Mouse (Mus musculus) CD4-positive, CD25-positive, alpha-beta regulatory T cell, adult 4 months (primary cell): ENCODE data around the gene Ugt1a8. TPM values are rescaled to one million over a fixed set of nuclear protein-coding genes. Genes with fewer than 3 reads are reported as not detected.
"Not testable (repeated sequence)": the region's sequence is repeated elsewhere in the genome, so short reads cannot be mapped to it uniquely, and the experiment has no call there.

Source experiments
- ATAC-seq: one replicate; pipeline ENCODE4 v1.8.0; 2017
- polyA plus RNA-seq, 2 experiments: library from polyadenylated mRNA; unstranded; fragments of 100-300 nt; shearing (Covaris generic); gene quantifications; one replicate each; pipeline ENCODE4 v1.2.1; 2017

The Ugt1a8 gene
- not detected for polyA plus RNA-seq

DNA sequence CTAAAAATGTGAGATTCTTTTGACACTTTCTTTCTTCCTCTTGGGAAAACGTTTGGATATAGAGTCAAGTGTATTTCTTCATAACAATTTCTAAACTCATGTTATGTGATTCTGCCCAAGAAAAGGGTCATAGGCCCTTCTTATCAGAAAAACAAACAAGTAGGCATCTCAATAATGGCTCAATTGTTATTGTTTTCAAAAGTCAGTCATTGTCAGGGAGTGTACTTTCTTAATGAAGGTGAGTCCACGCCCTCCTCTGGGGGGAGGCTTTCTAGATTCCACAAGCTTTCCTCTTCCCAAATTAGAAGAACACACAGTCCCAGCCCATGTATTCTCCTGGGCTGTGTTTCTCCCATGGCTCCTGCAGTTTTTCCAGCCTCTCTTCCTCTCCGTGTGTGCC is at the start of gene Ugt1a8:
Gene Ugt1a8, plus strand, starts transcription at position 301 of the 400 bp plus-strand sequence.
- ATAC-seq, result no peak

DNA sequence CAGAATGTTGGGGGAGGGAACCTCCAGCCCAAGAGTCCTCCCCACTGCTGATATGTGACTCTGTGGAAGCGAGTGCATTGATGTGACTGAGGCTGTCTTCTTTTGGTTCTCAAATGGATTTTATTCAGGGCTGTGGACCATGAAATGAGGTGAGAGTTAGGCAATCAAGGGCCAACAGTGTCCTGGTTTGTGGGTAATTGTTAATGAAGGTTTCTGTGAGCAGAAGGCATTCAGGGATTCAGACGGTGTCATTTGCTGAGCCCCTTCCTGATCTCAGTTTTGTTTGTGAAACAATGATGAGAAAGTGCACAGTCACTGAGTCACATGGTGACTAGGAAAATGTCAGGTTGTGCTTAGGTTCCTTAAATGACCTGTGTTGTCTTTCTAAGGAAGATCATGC is 44.6 kb upstream of the Ugt1a8 start:
- not testable (repeated sequence) for ATAC-seq

DNA sequence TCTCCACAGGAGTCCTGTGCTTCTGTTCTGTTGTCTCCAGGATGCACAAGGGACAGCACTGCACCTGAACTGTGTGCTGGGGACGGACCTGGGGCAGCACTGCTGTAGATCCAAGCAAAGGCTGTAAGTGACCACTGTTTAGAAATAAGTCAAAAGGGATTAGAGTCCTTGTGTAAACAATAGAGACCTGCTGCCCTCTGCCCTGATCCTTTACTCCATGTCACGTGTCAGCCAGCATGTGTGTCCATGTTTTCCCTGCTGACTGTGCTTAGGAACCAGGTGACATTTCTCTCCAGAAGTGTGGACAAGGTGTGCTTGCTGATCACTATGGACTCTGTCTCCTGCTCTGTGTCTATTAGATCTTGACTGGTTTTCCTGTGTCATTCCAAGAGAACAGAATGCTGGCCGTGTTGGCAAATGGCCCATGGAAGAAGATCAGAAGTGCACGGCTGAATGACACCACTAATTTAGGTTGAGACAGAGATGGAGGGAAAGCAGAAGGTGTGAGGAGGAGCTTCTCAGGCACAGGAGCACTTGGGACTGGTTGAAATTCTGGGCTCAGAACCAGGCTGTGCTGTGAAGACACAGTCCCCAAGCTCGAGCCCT is 42.7 kb upstream of the Ugt1a8 start:
- ATAC-seq, result not testable (repeated sequence)

DNA sequence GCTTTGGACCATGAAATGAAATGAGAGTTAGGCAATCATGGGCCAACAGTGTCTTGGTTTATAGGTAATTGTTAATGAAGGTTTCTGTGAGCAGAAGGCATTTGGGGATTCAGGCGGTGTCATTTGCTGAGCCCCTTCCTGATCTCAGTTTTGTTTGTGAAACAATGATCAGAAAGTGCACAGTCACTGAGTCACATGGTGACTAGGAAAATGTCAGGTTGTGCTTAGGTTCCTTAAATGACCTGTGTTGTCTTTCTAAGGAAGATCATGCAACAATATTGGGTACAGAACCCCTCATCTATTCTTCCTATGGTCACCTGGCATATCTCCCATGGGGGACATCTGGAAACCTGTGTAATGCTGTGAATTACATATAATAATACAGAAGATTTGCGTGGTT is 40.2 kb upstream of the Ugt1a8 start:
- not testable (repeated sequence) for ATAC-seq

DNA sequence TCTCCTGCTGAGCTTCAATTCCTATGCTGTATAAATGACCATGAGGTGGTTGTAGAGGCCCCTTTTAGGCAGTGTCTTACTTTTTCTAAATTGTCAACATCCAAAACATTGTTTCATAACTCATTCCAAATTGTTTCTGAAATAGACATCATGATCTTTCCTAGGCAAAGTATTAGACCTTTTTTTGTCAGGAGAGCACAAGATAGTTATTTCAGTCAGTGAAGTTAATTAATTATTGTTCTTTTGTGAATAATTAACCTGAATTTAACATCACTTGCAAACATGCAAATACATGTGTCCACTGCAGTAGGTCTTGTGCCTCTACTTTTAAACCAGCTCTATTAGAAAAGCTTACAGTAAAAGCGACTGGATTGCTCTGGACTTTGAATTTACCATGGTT is 32.5 kb upstream of the Ugt1a8 start, which contains the start of gene Ugt1a10:
Gene Ugt1a10, plus strand, starts transcription at position 301 of the 400 bp plus-strand sequence.
- ATAC-seq, result no peak

DNA sequence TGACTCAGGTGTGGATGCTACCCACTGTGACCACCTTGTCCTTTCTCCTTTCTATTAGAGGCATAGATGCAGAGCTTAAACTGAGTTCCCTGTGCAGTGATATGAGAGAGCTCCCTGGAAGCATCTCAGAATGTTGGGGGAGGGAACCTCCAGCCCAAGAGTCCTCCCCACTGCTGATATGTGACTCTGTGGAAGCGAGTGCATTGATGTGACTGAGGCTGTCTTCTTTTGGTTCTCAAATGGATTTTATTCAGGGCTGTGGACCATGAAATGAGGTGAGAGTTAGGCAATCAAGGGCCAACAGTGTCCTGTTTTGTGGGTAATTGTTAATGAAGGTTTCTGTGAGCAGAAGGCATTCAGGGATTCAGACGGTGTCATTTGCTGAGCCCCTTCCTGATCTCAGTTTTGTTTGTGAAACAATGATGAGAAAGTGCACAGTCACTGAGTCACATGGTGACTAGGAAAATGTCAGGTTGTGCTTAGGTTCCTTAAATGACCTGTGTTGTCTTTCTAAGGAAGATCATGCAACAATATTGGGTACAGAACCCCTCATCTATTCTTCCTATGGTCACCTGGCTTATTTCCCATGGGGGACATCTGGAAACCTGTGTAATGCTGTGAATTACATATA is 21.0 kb upstream of the Ugt1a8 start:
- not testable (repeated sequence) for ATAC-seq

DNA sequence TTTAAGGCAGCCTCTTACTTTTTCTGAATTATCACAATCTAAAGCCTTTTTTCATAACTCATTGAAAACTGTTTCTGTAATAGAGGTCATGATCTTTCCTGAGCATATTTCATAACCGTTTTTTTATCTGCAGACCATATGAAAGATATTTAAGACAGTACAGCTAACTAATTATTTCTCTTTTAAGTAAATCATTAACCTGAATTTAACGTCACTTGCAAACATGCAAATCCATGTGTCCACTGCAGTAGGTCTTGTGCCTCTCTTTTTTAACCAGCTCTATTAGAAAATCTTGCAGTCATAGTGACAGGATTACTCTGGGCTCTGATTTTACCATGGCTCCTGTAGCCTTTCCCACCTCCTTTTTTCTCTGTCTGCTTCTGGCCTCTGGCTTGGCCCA is 17.1 kb upstream of the Ugt1a8 start, which contains the start of gene Ugt1a9:
Gene Ugt1a9, plus strand, starts transcription at position 306 of the 400 bp plus-strand sequence.
- no peak for ATAC-seq

DNA sequence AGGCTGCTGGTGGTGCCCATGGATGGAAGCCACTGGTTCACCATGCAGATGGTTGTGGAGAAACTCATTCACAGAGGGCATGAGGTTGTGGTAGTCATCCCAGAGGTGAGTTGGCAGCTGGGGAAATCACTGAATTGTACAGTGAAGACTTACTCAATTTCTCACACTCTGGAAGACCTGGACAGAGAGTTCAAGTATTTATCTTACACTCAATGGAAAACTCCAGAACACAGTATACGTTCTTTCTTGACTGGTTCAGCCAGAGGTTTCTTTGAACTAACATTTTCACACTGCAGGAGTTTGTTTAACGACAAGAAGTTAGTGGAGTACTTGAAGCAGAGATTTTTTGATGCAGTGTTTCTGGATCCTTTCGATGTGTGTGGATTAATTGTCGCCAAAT is 16.7 kb upstream of the Ugt1a8 start:
- no peak for ATAC-seq

DNA sequence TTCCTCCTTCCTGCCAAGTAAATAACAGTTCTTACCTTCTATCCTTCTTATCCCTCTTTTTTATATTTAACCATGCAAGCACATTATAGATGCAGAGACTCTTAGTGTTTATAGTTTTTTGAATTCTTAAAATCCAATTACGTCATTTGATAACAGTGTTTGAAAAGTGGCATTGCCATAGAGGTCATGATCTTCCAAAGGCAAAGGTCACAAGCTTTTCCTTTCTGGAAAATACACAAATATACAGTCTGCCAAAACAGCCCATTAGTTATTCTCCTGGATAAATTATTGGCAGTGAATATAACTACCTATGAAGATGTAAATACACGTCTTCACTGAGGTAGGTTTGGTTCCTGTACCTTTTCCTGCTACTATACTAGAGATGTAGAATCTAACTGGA is 13.1 kb upstream of the Ugt1a8 start:
- ATAC-seq, result no peak

DNA sequence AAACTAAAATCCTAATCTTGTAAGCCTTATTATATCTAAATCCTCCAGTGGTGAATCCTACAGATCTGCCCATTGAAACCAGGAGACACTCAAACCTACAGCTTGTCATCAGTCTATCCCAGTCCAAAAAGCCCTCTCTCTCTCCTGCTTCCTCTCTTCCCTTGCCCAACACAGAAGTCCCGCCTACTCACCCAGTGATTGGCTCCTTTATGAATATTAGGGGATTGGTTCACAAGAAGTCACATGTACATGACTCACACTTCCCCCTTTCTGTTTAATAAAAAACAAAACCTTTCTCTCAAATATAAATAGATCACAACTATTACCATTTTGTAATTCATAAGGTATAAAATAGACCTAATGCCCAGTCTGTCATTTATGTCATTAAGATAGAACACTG is 10.5 kb upstream of the Ugt1a8 start:
- no peak for ATAC-seq

DNA sequence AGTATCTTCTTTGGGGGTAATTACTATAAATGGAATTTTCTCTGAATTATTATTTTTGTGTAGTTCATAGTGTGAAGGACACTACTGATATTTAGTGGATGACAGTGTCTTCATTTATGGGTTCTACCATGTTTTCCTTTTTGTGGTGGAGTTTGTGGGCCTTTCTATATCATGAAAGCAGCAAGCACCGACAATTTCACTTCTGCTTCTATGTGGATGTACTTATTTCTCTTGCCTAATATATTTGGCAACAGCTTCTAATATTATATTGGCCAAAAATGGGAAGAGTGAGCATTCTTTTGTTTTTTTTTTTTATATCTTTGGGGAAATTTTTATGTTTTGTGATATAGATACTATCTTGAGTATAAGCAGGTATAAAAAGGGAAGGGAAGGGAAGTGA is 5.9 kb upstream of the Ugt1a8 start:
- ATAC-seq, result no peak

DNA sequence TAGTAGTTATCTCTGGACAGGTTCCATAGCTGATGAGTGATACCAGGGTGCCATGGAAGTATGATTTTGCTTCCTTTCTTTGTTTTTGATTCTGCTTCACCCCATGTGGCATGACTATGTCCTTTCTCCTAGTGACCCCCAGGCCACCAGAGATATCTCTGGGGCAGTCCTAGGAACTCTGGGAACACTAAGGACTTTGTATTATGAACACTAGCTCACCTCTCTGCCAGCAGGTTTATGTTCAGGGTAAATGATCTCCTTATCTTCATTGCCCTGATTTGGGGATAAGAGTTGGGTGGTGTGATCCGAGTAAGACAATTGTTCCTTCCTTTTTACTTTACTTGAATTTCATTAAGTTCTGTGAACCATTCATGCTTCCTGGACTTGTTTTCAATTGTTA is 1.5 kb upstream of the Ugt1a8 start:
- ATAC-seq, result no peak

DNA sequence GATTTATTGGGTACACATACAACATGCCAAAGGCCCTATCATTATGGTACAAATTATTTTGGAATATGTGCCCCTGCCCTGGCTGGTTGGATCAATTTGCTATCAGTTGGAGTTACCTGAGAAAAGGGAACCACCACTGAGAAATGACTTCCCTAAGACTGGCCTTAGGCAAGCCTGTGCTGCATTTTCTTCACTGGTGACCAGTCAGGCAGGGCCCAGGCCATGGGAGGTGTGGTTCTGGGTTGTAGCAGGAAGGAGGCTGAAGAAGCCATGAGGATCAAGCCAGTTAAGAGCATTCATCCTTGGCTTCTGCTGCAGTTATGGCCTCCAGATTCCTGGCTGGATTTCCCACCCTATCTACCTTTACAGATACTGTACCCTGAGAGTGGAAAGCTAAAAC is 4.7 kb downstream of the Ugt1a8 start:
- no peak for ATAC-seq

DNA sequence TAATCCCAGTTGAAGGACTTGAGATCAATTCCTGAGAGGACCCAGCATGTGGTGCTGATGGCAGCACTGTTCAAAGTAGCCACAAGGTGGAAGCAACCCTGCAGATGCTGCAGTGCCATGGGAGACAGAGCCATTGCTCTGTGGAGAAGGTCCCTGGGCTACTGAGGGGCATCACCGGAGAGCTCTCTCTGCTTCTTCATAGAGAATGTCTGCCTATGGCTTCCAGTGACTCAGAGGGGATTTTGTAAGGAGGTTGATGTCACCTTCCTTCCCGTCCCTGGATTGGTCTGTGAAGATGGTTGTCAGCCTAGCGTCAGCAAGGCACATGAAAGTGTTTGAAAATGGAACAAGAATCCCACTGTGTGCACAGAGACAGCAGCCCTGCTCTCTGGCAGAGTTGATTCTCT is 6.7 kb downstream of the Ugt1a8 start:
- peak; percentile 23 for ATAC-seq

DNA sequence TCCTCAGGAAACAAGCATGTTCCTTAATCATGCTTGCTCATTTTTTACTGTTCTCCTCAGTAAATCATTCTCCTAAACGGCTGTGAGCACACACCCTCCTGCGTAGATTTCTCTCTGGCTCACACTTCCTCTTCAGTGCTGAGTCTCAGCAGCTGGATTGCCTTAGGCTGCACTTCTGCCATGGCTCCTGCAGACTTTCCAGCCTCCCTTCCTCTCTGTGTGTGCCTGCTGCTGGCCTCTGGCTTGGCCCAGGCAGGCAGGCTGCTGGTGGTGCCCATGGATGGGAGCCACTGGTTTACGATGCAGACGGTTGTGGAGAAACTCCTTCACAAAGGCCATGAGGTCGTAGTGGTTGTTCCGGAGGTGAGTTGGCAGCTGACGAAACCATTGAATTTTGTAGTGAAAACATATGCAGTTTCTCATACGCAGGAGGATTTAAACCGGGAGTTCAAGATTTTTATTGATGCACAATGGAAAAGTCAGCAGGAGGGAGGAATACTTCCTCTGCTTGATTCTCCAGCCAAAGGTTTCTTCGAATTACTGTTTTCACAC is 7.4 kb downstream of the Ugt1a8 start, which contains the start of gene Ugt1a7c:
Gene Ugt1a7c, plus strand, starts transcription at position 122 of the 552 bp plus-strand sequence.
- ATAC-seq, result no peak

DNA sequence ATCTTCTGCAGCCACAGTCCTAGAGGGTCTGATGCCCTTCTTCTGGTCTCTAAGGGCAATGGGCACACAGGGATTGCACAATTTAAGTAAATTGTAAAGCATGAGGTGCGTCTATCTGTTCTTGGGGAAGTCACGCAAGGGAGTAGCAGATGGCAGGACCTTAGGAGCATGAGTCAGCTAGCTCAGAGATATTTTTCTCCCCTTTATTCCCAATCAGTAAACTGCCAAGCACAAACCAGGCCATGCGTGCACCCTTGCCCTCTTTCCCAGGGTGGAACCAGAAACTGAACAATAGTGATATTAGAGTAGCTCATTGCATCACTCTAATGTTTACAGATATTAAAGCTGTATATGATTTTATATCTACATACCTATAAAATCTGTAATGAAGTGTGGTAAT is 10.9 kb downstream of the Ugt1a8 start:
- not testable (repeated sequence) for ATAC-seq

DNA sequence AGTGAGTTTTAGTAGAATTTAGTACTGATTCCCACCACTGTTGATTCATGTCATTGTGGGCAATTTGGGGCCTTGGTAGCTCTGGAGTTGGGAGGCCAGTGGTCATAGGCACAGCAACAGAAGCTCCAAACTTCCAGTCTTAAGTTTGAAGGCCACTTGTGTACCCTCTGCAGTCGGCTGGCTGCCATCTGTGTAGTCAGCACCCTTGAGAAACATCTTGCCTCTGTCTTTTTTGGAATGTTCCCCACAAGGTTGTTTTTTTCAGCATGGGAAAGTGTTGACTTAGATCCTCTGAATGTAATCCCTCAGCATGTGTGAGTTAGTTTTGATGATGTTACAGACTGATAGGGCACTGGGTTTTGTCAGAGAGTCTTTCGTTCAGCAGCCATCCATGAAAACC is 12.1 kb downstream of the Ugt1a8 start:
- ATAC-seq, result not testable (repeated sequence)

DNA sequence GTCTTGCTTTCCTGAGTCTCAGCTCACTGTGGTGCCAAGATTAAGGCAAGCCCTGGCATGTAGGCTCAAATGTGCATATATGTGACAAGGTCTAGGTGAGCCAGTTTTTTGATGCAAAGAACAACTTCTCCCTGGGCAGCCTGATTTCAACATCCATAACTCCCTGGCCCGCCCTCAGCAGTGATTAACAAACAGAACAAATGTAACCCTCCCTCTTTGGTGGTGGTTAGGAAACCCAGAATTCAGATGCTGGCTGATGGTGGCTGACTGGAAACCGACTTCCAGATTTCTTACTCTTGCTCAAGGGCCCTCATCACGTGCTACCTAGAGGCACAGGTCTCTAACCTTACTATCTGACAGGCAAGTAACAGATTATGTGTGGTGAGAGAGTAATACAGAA is 15.4 kb downstream of the Ugt1a8 start, which contains the start of gene Ugt1a6b:
Gene Ugt1a6b, plus strand, starts transcription at position 234 of the 400 bp plus-strand sequence.
- not testable (repeated sequence) for ATAC-seq

DNA sequence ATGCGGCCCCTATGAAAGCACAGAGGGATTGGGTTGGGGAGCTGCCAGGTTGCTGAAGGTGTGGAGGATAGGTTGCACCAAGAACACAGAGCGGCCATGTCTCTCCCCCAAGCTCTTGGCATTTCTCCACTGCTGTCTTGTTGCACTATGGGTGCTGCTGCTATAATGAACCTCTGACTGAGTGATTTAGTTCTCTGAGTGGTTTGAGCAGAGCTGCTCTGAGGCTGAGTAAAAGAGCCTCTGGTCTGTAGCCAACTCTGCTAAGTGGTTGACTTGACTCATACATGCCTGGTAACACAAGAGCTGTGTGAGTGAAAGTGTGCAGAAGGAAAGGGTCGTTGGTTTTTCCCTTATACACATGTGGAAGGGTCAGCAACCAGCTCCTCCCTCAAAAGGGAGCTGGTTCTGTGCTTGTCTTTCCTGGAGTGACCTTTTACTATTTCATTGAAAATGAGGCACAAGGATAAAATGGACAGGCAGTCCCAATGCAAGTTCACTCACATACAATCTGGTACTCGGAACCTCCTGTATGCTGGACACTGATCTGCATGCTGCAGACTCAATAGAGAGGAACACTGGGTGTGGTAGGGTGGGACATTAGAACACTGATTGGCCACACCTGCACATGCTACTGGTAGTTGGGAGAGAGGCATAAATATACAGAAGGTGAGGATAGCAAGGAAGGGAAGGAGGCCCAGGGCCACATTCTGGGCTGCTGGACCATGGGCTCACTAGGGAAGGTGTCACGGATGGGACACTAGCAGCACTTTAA is 16.3 kb downstream of the Ugt1a8 start:
- not testable (repeated sequence) for ATAC-seq

DNA sequence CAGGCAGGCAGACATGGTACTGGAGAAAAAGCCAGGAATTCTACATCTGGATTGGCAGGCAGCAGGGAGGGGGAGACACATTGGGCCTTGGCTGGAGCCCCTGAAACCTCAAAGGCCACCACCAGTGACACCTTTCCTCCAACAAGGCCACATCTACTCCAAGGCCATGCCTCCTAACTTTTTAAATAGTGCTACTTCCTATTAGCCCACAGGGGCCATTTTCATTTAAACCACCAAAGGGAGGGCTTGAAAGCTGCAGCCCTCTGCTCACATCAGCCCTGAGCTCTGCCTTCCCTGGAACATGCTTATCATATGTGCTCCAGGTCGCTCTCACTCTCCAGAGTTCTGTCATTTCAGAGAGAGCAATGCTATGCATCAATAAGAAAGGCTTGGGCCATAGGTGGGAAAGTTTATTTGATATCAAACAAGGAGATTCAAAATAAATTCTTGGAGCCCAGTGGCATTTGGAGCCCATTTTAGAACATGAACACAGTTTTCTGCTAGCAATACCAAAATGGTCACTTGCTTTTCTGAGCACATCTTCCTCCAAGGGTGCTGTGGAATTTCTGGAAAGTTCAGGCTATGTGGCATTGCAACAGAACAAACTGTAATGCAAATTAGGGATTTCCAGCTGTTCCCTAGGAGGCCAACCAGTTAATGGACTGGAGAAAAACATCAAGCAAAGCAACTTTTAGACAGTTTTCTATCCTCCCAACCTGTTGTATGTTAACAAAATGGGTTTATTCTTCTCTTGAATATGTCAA is 17.2 kb downstream of the Ugt1a8 start:
- no peak for ATAC-seq

DNA sequence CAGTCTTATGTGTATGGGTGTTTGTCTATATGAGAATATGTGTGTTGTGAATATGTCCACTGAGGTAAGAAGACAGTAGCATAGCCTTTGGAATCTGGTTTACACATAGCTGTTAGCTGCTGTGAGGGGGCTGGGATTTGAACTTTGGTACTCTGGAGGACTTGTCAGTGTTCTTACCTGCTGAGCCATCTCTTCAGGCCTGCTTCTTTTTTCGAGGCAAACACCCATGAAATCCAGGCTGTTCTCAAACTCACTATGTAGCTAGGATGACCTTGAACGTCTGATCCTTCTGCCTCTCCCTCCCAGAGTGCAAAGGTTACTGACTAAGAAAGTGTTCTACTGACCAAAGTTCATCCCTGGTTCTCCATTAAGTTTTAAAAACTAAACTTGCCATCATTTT is 18.0 kb downstream of the Ugt1a8 start:
- ATAC-seq, result no peak

DNA sequence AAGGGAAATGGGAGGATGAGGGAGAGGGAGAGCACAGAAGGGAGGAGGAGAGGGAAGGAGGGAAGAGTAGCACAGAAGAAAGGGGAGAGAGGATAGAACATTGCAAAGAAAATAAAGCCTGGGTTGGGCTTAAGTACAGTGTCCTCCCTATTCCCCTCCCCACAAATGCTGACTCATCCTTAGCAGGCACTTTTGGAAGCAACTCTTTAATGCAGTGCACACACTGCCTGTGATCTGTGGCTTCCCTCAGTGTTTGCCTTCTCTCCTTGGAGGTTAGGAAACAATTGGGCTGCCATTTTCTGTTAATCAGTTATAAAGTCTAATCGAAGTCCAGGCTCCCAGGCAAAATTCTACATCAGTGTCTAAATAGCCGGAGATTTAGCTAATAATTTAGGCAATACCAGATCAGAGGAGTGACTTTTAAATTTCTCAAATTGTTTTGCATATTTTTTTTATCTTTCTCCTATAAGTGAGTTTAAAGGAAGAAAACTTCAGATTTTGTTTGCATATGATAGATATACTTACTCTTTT is 21.5 kb downstream of the Ugt1a8 start:
- not testable (repeated sequence) for ATAC-seq
